Mouse (Mus musculus) liver, postnatal 0 days (tissue): ENCODE data around the gene Ccdc172.

Experiments
- CTCF ChIP-seq: sonication (generic); IDR thresholded peaks from 2 replicates; pipeline ENCODE4 v1.5.1; 2016; ENCODE audit warnings: antibody characterized with exemption, low read depth
- EP300 ChIP-seq: IDR thresholded peaks from 2 replicates; pipeline ENCODE4 v1.6.1; 2016; ENCODE audit warnings: antibody characterized with exemption, low read depth, mild to moderate bottlenecking

DNA sequence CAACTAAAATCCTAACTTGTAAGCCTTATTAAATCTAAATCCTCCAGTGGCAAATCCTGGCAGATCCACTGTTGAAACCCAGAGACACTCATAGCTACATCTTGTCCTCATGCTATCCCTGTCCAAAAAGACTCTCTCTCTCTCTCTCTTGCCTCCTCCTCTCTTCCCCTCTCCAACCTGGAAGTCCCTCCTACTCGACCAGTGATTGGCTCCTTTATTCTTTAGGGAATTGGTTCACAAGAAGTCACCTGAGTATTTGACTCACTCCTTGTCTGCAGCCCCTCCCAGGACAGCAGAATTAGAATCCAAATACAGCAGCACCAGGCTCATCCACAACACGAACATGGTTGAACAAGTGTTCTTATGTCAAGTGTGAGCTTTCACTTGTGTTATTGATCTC lies 74.3 kb downstream of the Ccdc172 start:
- TF ChIP-seq EP300, result no peak
- no peak for TF ChIP-seq CTCF
